Mouse (Mus musculus): Measurements from ENCODE around the gene Tpi1. TPM values are rescaled to one million over a fixed set of nuclear protein-coding genes. Genes with fewer than 3 reads are reported as not detected.

Tpi1 gene
- polyA plus RNA-seq, 1 experiment from 2014 or later, result 383 TPM

Other genes with a start within 250 kb of the Tpi1 start
- not detected in 2 replicates for gene C1rb, start 244.0 kb downstream of the Tpi1 start, polyA plus RNA-seq (2015; fragmentation: Nextera tagmentation; extraction: Ambion mirVana)
- gene C1s2, start 178.2 kb downstream of the Tpi1 start, polyA plus RNA-seq (2015; fragmentation: Nextera tagmentation; extraction: Ambion mirVana), result 0.13 TPM in 1 of 2 replicates, not detected in the other
- 45.6 and 51.9 TPM in 2 replicates for gene Lpcat3, start 151.3 kb downstream of the Tpi1 start, polyA plus RNA-seq (2015; fragmentation: Nextera tagmentation; extraction: Ambion mirVana)
- gene Emg1, start 102.1 kb downstream of the Tpi1 start, polyA plus RNA-seq (2015; fragmentation: Nextera tagmentation; extraction: Ambion mirVana), result 107 and 109 TPM in 2 replicates
- 254 and 256 TPM in 2 replicates for gene Phb2, start 102.0 kb downstream of the Tpi1 start, polyA plus RNA-seq (2015; fragmentation: Nextera tagmentation; extraction: Ambion mirVana)
- 3.9 and 5.6 TPM in 2 replicates for gene Ptpn6, start 75.6 kb downstream of the Tpi1 start, polyA plus RNA-seq (2015; fragmentation: Nextera tagmentation; extraction: Ambion mirVana)
- gene Grcc10, start 72.9 kb downstream of the Tpi1 start, polyA plus RNA-seq (2015; fragmentation: Nextera tagmentation; extraction: Ambion mirVana), result 668 and 674 TPM in 2 replicates
- not detected in 2 replicates for gene Gm45234, start 58.3 kb downstream of the Tpi1 start, polyA plus RNA-seq (2015; fragmentation: Nextera tagmentation; extraction: Ambion mirVana)
- 32.7 and 34.3 TPM in 2 replicates for gene Atn1, start 57.8 kb downstream of the Tpi1 start, polyA plus RNA-seq (2015; fragmentation: Nextera tagmentation; extraction: Ambion mirVana)
- 89.2 and 90.8 TPM in 2 replicates for gene Eno2, start 44.6 kb downstream of the Tpi1 start, polyA plus RNA-seq (2015; fragmentation: Nextera tagmentation; extraction: Ambion mirVana)
- 4.8 and 6.7 TPM in 2 replicates for gene Lrrc23, start 34.6 kb downstream of the Tpi1 start, polyA plus RNA-seq (2015; fragmentation: Nextera tagmentation; extraction: Ambion mirVana)
- gene Spsb2, start 5.6 kb downstream of the Tpi1 start, polyA plus RNA-seq (2015; fragmentation: Nextera tagmentation; extraction: Ambion mirVana), result 8.8 and 10.1 TPM in 2 replicates
- 233 and 234 TPM in 2 replicates for gene Usp5, start 15.2 kb upstream of the Tpi1 start, polyA plus RNA-seq (2015; fragmentation: Nextera tagmentation; extraction: Ambion mirVana)
- gene Cdca3, start 15.3 kb upstream of the Tpi1 start, polyA plus RNA-seq (2015; fragmentation: Nextera tagmentation; extraction: Ambion mirVana), result 23.2 and 32.9 TPM in 2 replicates
- gene Gnb3, start 26.0 kb upstream of the Tpi1 start, polyA plus RNA-seq (2015; fragmentation: Nextera tagmentation; extraction: Ambion mirVana), result 2.6 and 2.8 TPM in 2 replicates
- 16.1 and 18.1 TPM in 2 replicates for gene P3h3, start 43.5 kb upstream of the Tpi1 start, polyA plus RNA-seq (2015; fragmentation: Nextera tagmentation; extraction: Ambion mirVana)
- 41.0 and 42.0 TPM in 2 replicates for gene Gpr162, start 49.7 kb upstream of the Tpi1 start, polyA plus RNA-seq (2015; fragmentation: Nextera tagmentation; extraction: Ambion mirVana)
- 0.21 and 0.33 TPM in 2 replicates for gene Cd4, start 73.9 kb upstream of the Tpi1 start, polyA plus RNA-seq (2015; fragmentation: Nextera tagmentation; extraction: Ambion mirVana)
- gene Lag3, start 97.4 kb upstream of the Tpi1 start, polyA plus RNA-seq (2015; fragmentation: Nextera tagmentation; extraction: Ambion mirVana), result 2.8 and 3.2 TPM in 2 replicates
- 880 and 884 TPM in 2 replicates for gene Ptms, start 105.8 kb upstream of the Tpi1 start, polyA plus RNA-seq (2015; fragmentation: Nextera tagmentation; extraction: Ambion mirVana)
- 559 and 568 TPM in 2 replicates for gene Mlf2, start 117.1 kb upstream of the Tpi1 start, polyA plus RNA-seq (2015; fragmentation: Nextera tagmentation; extraction: Ambion mirVana)
- gene Cops7a, start 151.2 kb upstream of the Tpi1 start, polyA plus RNA-seq (2015; fragmentation: Nextera tagmentation; extraction: Ambion mirVana), result 94.5 and 95.5 TPM in 2 replicates
- gene Pianp, start 182.4 kb upstream of the Tpi1 start, polyA plus RNA-seq (2015; fragmentation: Nextera tagmentation; extraction: Ambion mirVana), result 70.8 and 75.8 TPM in 2 replicates
- 19.1 and 19.9 TPM in 2 replicates for gene Zfp384, start 194.8 kb upstream of the Tpi1 start, polyA plus RNA-seq (2015; fragmentation: Nextera tagmentation; extraction: Ambion mirVana)
- 165 and 178 TPM in 2 replicates for gene Ing4, start 225.5 kb upstream of the Tpi1 start, polyA plus RNA-seq (2015; fragmentation: Nextera tagmentation; extraction: Ambion mirVana)
- 18.4 and 19.6 TPM in 2 replicates for gene Acrbp, start 235.4 kb upstream of the Tpi1 start, polyA plus RNA-seq (2015; fragmentation: Nextera tagmentation; extraction: Ambion mirVana)

All from midbrain, embryonic 15.5 days (tissue).